In the genomic region with DNA sequence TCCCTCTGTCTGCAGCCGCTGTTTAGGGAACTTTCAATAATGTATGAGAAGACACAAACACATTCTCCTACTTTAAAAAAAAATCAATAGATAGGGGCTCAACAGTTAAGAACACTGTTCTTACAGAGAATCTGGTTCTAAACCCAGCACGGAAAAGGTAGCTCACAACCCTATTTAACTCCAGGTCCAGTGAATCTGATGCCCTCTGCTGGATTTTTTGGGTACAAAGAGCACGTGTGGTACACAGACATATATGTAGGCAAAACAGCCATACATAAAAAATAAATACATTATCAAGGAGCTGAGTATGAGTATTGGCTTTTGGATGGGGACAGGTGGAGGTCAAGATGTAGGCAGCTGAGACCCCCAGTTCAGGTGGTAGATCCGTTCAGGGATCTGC, we compare ENCODE assay signal across 8 mouse cellular contexts. TPM values are rescaled to one million over a fixed set of nuclear protein-coding genes. Genes with fewer than 3 reads are reported as not detected.
DNase-seq lines count a peak whose midpoint lies in the region; ATAC-seq and TF ChIP-seq lines count a peak whose summit lies in the region.

No protein-coding gene starts in this region.

- peak; percentile 70 for TF ChIP-seq CTCF in hindbrain, postnatal 0 days (IDR thresholded peaks at IDR 0.05; ENCODE audit: low read depth)
- peak; percentile 38 for TF ChIP-seq CTCF in E14TG2a.4 (conservative IDR thresholded peaks at IDR 0.05; ENCODE audit: low read length)

- ATAC-seq in hindbrain, postnatal 0 days: no peak
- no peak for ATAC-seq in hindbrain, embryonic 13.5 days (ENCODE audit: low FRiP score)
- no peak for ATAC-seq in neural tube, embryonic 11.5 days (ENCODE audit: insufficient read depth, low FRiP score, low TSS enrichment)
- ATAC-seq in erythroblast, adult 5-6 weeks (replicated peaks; ENCODE audit: low FRiP score, poor library complexity, severe bottlenecking): no peak

- H3K4me2 ChIP-seq in hindbrain, postnatal 0 days (ENCODE audit: low read depth, low read length): no peak overlapping the region
- H3K4me2 ChIP-seq in hindbrain, embryonic 13.5 days: no peak overlapping the region
- H3K4me2 ChIP-seq in neural tube, embryonic 11.5 days (ENCODE audit: low read depth): no peak overlapping the region

- H3K36me3 ChIP-seq in hindbrain, postnatal 0 days (ENCODE audit: insufficient read depth, low read length): no peaks in the 10 kb centered on the region
- H3K36me3 ChIP-seq in hindbrain, embryonic 13.5 days: no peaks in the 10 kb centered on the region
- no peaks in the 10 kb centered on the region for H3K36me3 ChIP-seq in E14TG2a.4 (ENCODE audit: insufficient read depth, low read length)
- H3K36me3 ChIP-seq in neural tube, embryonic 11.5 days (ENCODE audit: control insufficient read depth, insufficient read depth, low read length): no peaks in the 10 kb centered on the region

- no peak overlapping the region for H3K4me3 ChIP-seq in hindbrain, postnatal 0 days (ENCODE audit: low read length)
- H3K4me3 ChIP-seq in hindbrain, embryonic 13.5 days: no peak overlapping the region
- no peak overlapping the region for H3K4me3 ChIP-seq in E14TG2a.4 (replicated peaks; ENCODE audit: low read length)
- no peak overlapping the region for H3K4me3 ChIP-seq in neural tube, embryonic 11.5 days (ENCODE audit: low read depth, low read length)

- H3K27ac ChIP-seq in hindbrain, postnatal 0 days: no peak overlapping the region
- H3K27ac ChIP-seq in hindbrain, embryonic 13.5 days: no peak overlapping the region
- no peak overlapping the region for H3K27ac ChIP-seq in neural tube, embryonic 11.5 days (ENCODE audit: low read depth, low read length)

- H3K9me3 ChIP-seq in hindbrain, postnatal 0 days (ENCODE audit: low read length): no peaks in the 10 kb centered on the region
- no peaks in the 10 kb centered on the region for H3K9me3 ChIP-seq in hindbrain, embryonic 13.5 days
- no peaks in the 10 kb centered on the region for H3K9me3 ChIP-seq in E14TG2a.4 (ENCODE audit: low read length)
- no peaks in the 10 kb centered on the region for H3K9me3 ChIP-seq in neural tube, embryonic 11.5 days (ENCODE audit: control insufficient read depth, low read length)

- DNase-seq in hindbrain, postnatal 0 days (ENCODE audit: low spot score): peak; percentile 76
- DNase-seq in 416B (ENCODE audit: low read depth): peak; percentile 76
- DNase-seq in embryo, embryonic 10 days (ENCODE audit: low spot score): peak; percentile 46
- peak; percentile 31 for DNase-seq in neural tube, embryonic 11.5 days (ENCODE audit: low spot score)
- no peak for DNase-seq in right cerebral cortex, postnatal 10 days (ENCODE audit: low spot score in 2 of 2)

- no peaks in the 10 kb centered on the region for H3K4me1 ChIP-seq in hindbrain, postnatal 0 days (ENCODE audit: insufficient read depth, low read length)
- no peaks in the 10 kb centered on the region for H3K4me1 ChIP-seq in hindbrain, embryonic 13.5 days (replicated peaks)
- H3K4me1 ChIP-seq in E14TG2a.4 (replicated peaks; ENCODE audit: low read depth, low read length): peaks cover 28% of the 10 kb centered on the region
- no peaks in the 10 kb centered on the region for H3K4me1 ChIP-seq in neural tube, embryonic 11.5 days (ENCODE audit: control insufficient read depth, insufficient read depth, low read length)

- H3K9ac ChIP-seq in hindbrain, postnatal 0 days (replicated peaks; ENCODE audit: low read length): no peak overlapping the region
- H3K9ac ChIP-seq in hindbrain, embryonic 13.5 days: no peak overlapping the region
- H3K9ac ChIP-seq in neural tube, embryonic 11.5 days (ENCODE audit: low read length): no peak overlapping the region

- no peaks in the 10 kb centered on the region for H3K27me3 ChIP-seq in hindbrain, postnatal 0 days (ENCODE audit: insufficient read depth, low read length)
- no peaks in the 10 kb centered on the region for H3K27me3 ChIP-seq in hindbrain, embryonic 13.5 days
- H3K27me3 ChIP-seq in E14TG2a.4 (ENCODE audit: insufficient read depth, low read length): peaks cover 9% of the 10 kb centered on the region
- no peaks in the 10 kb centered on the region for H3K27me3 ChIP-seq in neural tube, embryonic 11.5 days (ENCODE audit: control insufficient read depth, insufficient read depth, low read length)

- WGBS in hindbrain, postnatal 0 days: 49% methylated on average over 4 of the region's 4 CpGs
- WGBS in hindbrain, embryonic 13.5 days: 55% methylated on average over 4 of the region's 4 CpGs
- 59% methylated on average over 4 of the region's 4 CpGs for WGBS in neural tube, embryonic 11.5 days

RNA-seq across cellular contexts. Expression of gene Osbpl11, which starts 29.9 kb away (rescaled TPM):
- total RNA-seq in hindbrain, postnatal 0 days (2014; rRNA removed): 23.6 and 25.0 TPM in 2 replicates
- 10.8 and 10.9 TPM in 2 replicates for polyA plus RNA-seq in hindbrain, postnatal 0 days (2015; fragmentation: Nextera tagmentation; extraction: Ambion mirVana)
- 17.0 and 18.3 TPM in 2 replicates for polyA plus RNA-seq in hindbrain, embryonic 13.5 days (2015; fragmentation: Nextera tagmentation; extraction: Ambion mirVana)
- 27.7 and 30.3 TPM in 2 replicates for polyA plus RNA-seq in neural tube, embryonic 11.5 days (2014; fragmentation: Nextera tagmentation; extraction: Ambion mirVana)
- total RNA-seq in erythroblast, adult 5-6 weeks (2015; ENCODE audit: low replicate concordance): 3.8 and 4.2 TPM in 2 replicates
- 3.0 and 7.9 TPM in 2 replicates for total RNA-seq in erythroblast, adult 5-6 weeks (2017; ENCODE audit: low replicate concordance)

Comparison
In these comparisons a context has a peak if more than half of its experiments do, and no peak if none do; other contexts are left out.
1. DNase-seq: peak in hindbrain, postnatal 0 days (single experiment), 416B (single experiment), embryo, embryonic 10 days (single experiment) and neural tube, embryonic 11.5 days (single experiment); none in right cerebral cortex, postnatal 10 days (0 of 2).